Mouse (Mus musculus) large intestine, adult 2 months (tissue): ENCODE results near the gene Pou4f2. TPM values are rescaled to one million over a fixed set of nuclear protein-coding genes. Genes with fewer than 3 reads are reported as not detected.

Experiments
- DNase-seq: peaks from one replicate; pipeline ENCODE4 v3.0.0-alpha.2; 2012; ENCODE audit warnings: low read depth, low spot score
- WGBS: fragments of 180-500 bp; shearing (Covaris S2); methylation state at CpG from one replicate; pipeline ENCODE4 v1.1.7; 2018; 5-methylcytosine and 5-hydroxymethylcytosine counted together
- polyA plus RNA-seq: library from polyadenylated mRNA; depleted of rRNA; stranded (reverse); fragments of >200 nt; gene quantifications from 2 replicates; pipeline ENCODE4 v1.2.3, GENCODE M21; 2012; rRNA removed

Pou4f2 gene
- polyA plus RNA-seq, 1 experiment, result not detected

DNA sequence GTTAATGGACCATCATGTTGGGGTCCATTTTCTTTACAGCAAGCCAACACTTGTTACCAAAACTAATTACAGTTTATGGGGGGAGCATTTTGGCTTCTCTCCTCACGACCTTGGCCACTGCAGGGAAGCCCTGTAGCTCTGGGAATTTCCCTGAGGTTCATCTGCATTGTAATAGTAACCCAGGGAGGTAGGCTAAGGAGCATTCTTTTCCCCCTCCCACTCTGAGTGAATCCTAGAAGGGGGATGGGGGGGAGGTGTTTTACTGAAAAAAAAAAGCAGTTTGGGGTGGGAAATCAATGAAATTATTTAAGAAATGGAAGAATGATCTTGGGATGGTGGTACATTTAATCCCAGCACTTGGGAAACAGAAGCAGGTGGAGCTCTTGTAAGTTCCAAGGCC, 12.5 kb downstream of the Pou4f2 start:
- WGBS, result 2% methylated on average over 1 of the region's 1 CpGs
- DNase-seq, result no peak

DNA sequence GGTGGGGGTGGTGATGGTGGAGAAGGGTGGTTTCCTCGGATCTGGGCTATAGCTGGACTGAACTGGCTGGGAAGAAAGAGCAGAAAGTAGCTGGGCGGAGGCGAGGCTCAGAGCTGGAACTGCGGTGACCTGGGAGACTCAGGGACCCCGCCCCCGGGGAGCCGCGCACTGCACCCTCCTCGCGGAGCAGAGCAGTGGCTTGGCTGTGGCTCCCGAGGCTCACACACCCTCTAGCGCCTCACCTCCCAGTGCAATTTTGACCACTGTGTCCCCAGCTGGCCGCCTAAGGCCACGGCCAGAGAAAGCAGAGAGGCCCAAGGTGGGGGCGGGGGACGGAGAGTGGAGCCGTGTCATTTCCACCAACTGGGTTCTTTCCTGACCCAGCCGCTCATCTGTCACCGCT, 16.3 kb downstream of the Pou4f2 start:
- 1% methylated on average over 19 of the region's 19 CpGs for WGBS
- DNase-seq, result no peak

DNA sequence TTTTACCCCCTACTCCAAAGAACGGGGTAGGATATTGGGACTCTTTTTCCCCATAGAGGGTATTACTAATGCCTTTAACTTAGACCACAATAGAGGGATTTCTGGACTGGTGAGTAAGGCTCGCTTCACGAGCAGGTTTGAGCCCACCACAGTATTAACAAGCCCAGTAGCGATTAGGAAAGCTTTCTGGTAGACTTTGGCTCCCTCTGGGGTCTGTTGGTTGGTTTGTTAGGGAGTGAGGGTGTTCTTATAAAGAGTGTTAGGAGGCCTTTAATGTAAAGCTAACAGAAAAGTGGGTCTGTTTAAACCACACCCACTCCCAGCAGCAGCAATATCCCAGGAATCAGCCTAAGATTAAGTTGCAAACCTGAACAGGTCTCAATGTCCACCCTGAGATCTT, 17.2 kb downstream of the Pou4f2 start:
- DNase-seq, result no peak
- WGBS, result 31% methylated on average over 4 of the region's 4 CpGs

DNA sequence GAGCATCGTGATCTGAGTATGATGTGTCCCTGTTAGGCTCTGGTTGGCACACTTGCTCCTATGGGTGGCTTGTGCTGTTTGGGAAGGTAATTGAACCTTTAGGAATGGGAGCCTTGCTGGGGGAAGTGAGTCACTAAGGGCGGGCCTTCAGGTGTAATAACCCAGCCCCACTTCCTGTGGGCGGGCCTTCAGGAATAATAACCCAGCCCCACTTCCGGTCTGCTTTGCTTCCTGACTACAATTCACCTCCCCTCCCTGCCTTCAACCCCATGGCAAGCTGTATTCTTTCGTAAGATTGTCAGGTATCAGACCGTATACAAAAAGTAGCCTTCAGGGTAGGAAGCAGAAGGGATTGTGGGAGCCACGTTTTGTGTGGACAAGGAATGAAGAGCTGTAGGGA, 45.7 kb downstream of the Pou4f2 start:
- DNase-seq, result no peak
- 84% methylated on average over 7 of the region's 7 CpGs for WGBS

Other genes starting within 250 kb of the Pou4f2 start
- gene Ttc29, start 223.3 kb downstream of the Pou4f2 start, polyA plus RNA-seq, result not detected in 2 replicates
- gene Rbmxl1, start 72.3 kb upstream of the Pou4f2 start, polyA plus RNA-seq, result 25.7 and 25.8 TPM in 2 replicates
- 8.5 and 9.1 TPM in 2 replicates for gene Slc10a7, start 72.7 kb upstream of the Pou4f2 start, polyA plus RNA-seq